Mouse (Mus musculus): Measurements from ENCODE around the gene Atp5d. TPM values are rescaled to one million over a fixed set of nuclear protein-coding genes. Genes with fewer than 3 reads are reported as not detected.
A peak's percentile ranks its signal among the peaks of the same experiment; 100 is the strongest.

The Atp5d gene
- polyA plus RNA-seq, 1 experiment from 2014 or later = 401 TPM

GRCm38 (mm10) chr10:80174705-80175104 is 36.3 kb downstream of the Atp5d start:
- Histone ChIP-seq H3K4me3 (ENCODE audit: low read depth, low read length) (no peak overlapping the region), H3K27ac (ENCODE audit: low read depth, low read length) (no peak overlapping the region), H3K9me3 (ENCODE audit: control insufficient read depth, low read length) (no peaks in the 10 kb centered on the region), H3K4me2 (ENCODE audit: low read depth, low read length, severe bottlenecking) (no peak overlapping the region), H3K27me3 (ENCODE audit: control insufficient read depth, insufficient read depth, low read length) (no peaks in the 10 kb centered on the region), H3K36me3 (ENCODE audit: control insufficient read depth, insufficient read depth, low read length) (peaks cover 17% of the 10 kb centered on the region), H3K9ac (ENCODE audit: low read length) (no peak overlapping the region), H3K4me1 (replicated peaks; ENCODE audit: control insufficient read depth, insufficient read depth, low read length) (peaks cover 8% of the 10 kb centered on the region)
- ATAC-seq (replicated peaks; ENCODE audit: low FRiP score) (no peak), DNase-seq (ENCODE audit: low spot score) (peak; percentile 78)
- WGBS = 52% methylated on average over 2 of the region's 2 CpGs

- no peaks in the 10 kb centered on the region for H3K27me3 ChIP-seq (ENCODE audit: control insufficient read depth, insufficient read depth, low read length)
- H3K36me3 ChIP-seq (ENCODE audit: control insufficient read depth, insufficient read depth, low read length) = peaks cover 7% of the 10 kb centered on the region
- no peak for ATAC-seq (replicated peaks; ENCODE audit: low FRiP score)
- no peak overlapping the region; the same call in 1 of the 2 replicates for H3K9ac ChIP-seq (ENCODE audit: low read length)
- H3K4me3 ChIP-seq (ENCODE audit: low read depth, low read length) = no peak overlapping the region
- no peak overlapping the region for H3K4me2 ChIP-seq (ENCODE audit: low read depth, low read length, severe bottlenecking)
- no peak overlapping the region for H3K27ac ChIP-seq (ENCODE audit: low read depth, low read length)
- DNase-seq (ENCODE audit: low spot score) = peak; percentile 81
- WGBS = 24% methylated on average over 4 of the region's 4 CpGs
- peaks cover 13% of the 10 kb centered on the region for H3K4me1 ChIP-seq (replicated peaks; ENCODE audit: control insufficient read depth, insufficient read depth, low read length)
- no peaks in the 10 kb centered on the region for H3K9me3 ChIP-seq (ENCODE audit: control insufficient read depth, low read length)
Measured at GRCm38 (mm10) chr10:80175536-80176269, 37.3 kb downstream of the Atp5d start.

DNA sequence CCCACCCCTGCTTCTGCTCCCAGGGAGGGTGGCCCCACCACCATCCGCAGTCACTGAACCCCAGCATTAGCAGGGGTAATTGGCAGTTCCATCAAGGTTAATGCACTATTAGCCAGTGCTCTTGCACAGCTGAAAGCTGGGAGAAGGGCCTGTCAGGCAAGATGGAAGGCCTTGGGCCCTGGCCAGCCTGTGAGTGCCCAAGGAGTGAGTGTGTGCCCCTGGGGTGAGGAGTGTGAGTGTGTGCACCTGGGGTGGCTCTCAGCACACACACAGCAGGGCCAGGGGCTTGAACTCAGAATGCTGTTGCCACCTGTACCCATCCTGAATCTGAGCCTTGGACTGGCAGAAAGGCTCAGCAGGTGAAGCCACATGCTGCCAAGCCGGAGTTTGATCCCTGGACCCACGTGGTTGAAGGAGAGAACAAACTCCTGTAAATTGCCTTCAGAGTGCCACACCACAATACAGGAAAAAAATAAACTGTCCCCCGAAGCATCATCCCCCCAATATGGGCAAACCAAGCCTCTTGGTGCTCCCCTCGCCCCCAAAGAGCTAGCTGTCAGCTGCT is 37.9 kb downstream of the Atp5d start:
- Histone ChIP-seq H3K36me3 (ENCODE audit: control insufficient read depth, insufficient read depth, low read length) (peaks cover 4% of the 10 kb centered on the region; the same call in 1 of the 2 replicates), H3K27ac (ENCODE audit: low read depth, low read length) (no peak overlapping the region), H3K27me3 (ENCODE audit: control insufficient read depth, insufficient read depth, low read length) (no peaks in the 10 kb centered on the region), H3K4me3 (ENCODE audit: low read depth, low read length) (no peak overlapping the region), H3K9ac (ENCODE audit: low read length) (no peak overlapping the region; the same call in 1 of the 2 replicates), H3K4me2 (ENCODE audit: low read depth, low read length, severe bottlenecking) (no peak overlapping the region), H3K4me1 (replicated peaks; ENCODE audit: control insufficient read depth, insufficient read depth, low read length) (peaks cover 17% of the 10 kb centered on the region), H3K9me3 (ENCODE audit: control insufficient read depth, low read length) (no peaks in the 10 kb centered on the region)
- WGBS = 78% methylated on average over 5 of the region's 5 CpGs
- no peak for ATAC-seq (replicated peaks; ENCODE audit: low FRiP score)
- peak; percentile 51 for DNase-seq (ENCODE audit: low spot score)

DNA sequence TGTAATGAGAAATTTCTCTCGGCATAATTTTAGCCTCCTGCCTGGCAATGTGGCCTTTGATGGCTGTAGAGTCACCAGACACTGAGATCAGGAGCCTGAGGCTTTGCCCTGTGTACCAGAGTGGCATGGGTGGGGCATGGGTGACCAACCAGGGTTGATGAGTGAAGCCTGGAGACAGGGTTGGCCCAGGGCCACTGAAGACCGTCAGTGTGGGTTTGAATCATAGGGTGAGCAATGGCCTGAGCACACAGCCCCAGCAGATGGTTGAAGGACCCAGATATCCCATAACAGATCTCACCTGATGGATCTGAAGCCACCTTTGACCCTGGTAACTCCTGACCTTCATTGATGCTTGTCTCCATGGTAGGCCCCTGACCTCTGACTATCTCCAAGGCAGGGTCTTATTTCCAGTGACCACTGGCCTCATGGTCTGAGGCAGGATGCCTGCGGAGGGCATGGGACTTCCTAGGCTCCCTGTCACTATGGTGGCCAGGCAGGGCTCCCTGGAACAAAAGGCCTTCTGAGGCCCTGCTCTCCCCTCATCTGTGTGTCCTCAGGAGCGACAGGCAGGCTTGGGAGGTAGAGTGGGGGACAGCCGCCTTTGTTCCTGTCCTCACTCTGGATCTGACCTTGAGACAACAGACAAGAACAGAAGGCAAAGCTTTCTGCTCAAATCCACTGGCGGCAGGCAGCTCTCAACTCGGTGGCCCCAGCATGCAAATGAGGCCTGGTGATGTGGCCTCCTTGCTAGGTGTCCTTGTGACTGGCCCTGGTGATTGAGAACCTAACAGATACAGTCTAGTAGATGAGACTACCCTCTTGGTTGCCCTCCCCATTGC is 39.2 kb downstream of the Atp5d start:
- Histone ChIP-seq H3K4me1 (replicated peaks; ENCODE audit: control insufficient read depth, insufficient read depth, low read length) (peaks cover 11% of the 10 kb centered on the region; the same call in 1 of the 2 replicates), H3K9me3 (ENCODE audit: control insufficient read depth, low read length) (no peaks in the 10 kb centered on the region), H3K9ac (ENCODE audit: low read length) (no peak overlapping the region), H3K27ac (ENCODE audit: low read depth, low read length) (no peak overlapping the region), H3K36me3 (ENCODE audit: control insufficient read depth, insufficient read depth, low read length) (no peaks in the 10 kb centered on the region), H3K4me3 (ENCODE audit: low read depth, low read length) (no peak overlapping the region), H3K4me2 (ENCODE audit: low read depth, low read length, severe bottlenecking) (no peak overlapping the region), H3K27me3 (ENCODE audit: control insufficient read depth, insufficient read depth, low read length) (no peaks in the 10 kb centered on the region)
- 66% methylated on average over 7 of the region's 7 CpGs for WGBS
- ATAC-seq (replicated peaks; ENCODE audit: low FRiP score) (no peak), DNase-seq (ENCODE audit: low spot score) (no peak)

DNA sequence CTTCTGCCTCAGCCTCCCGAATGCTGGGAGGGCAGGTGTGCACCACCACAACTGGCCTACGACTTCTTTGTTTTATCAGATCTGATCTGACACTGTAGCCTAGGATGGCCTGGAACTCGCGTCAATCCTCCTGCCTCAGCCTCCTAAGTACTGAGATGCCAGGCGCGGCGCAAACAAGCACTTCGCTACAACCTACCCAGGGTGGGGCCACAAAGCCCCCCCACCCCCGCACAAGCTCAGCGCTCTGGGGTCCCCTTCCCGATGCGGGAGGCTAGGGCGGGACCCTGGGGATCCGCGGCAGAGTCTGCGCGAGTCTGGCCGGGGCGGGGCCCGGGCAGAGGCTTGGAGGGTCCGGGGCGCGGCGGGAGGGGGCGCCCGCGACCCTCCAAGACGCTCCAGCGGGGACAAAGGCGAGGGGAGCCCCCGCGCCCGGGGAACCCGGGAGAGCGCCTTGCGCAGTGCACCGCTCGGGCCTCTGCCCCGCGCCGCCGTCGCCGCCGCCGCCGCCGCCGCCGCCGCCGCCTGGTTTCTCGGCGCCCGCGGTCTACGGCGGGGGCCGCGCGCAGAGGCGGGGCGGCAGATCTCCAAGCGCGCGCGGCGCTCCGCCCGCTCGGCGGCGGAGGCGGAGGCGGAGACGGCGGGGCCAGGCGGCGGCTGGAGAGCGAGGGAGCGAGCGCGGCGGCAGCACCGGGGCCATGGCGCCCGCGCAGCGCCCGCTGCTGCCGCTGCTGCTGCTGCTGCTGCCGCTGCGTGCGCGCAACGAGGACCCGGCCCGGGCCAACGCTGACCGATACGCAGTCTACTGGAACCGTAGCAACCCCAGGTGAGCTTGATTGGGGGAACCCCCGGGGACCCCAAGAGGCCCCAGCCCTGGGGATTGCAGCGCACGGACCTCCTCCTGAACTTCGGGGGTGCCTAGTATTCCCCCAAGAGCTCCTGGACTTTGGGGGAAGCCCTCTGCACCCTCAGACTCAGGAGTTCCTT is 40.9 kb downstream of the Atp5d start, which contains the start of gene Efna2:
TSS of gene Efna2 (plus strand) at position 415 of the 984 bp plus-strand sequence.
- H3K9me3 ChIP-seq (ENCODE audit: control insufficient read depth, low read length) = no peaks in the 10 kb centered on the region
- peak within 1 kb of the TSS; percentile 97 for H3K9ac ChIP-seq (ENCODE audit: low read length)
- H3K4me2 ChIP-seq (ENCODE audit: low read depth, low read length, severe bottlenecking) = peak within 1 kb of the TSS; percentile 59
- H3K27ac ChIP-seq (ENCODE audit: low read depth, low read length) = peak within 1 kb of the TSS; percentile 19; the same call in 1 of the 2 replicates
- H3K4me1 ChIP-seq (replicated peaks; ENCODE audit: control insufficient read depth, insufficient read depth, low read length) = peaks cover 11% of the 10 kb centered on the region; the same call in 1 of the 2 replicates
- DNase-seq (ENCODE audit: low spot score) = peak; percentile 83
- no peaks in the 10 kb centered on the region for H3K36me3 ChIP-seq (ENCODE audit: control insufficient read depth, insufficient read depth, low read length)
- H3K4me3 ChIP-seq (ENCODE audit: low read depth, low read length) = peak within 1 kb of the TSS; percentile 85
- peak; percentile 85 for ATAC-seq (replicated peaks; ENCODE audit: low FRiP score)
- no peaks in the 10 kb centered on the region for H3K27me3 ChIP-seq (ENCODE audit: control insufficient read depth, insufficient read depth, low read length)
- 2% methylated on average over 66 of the region's 106 CpGs for WGBS

DNA sequence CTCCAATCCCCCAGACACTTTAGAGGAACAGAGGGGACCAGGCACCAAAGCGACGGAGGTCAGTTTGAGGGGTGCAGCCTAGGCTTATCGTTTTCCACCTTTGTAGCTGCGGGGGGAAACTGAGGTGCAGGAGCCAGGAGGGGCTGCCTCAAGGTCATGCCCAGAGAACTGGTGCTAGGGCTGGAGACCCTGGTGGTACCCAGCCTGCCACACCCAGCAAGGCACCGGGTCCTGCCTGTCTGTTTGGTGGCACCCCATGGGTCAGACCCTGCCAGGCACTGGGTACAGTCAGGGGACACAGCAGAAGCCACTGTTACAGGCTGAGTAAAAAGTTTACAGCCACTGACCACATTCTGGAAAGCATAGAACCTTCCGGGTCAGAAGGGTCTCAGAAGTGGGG is 41.9 kb downstream of the Atp5d start:
- no peaks in the 10 kb centered on the region for H3K9me3 ChIP-seq (ENCODE audit: control insufficient read depth, low read length)
- peak overlapping the region; percentile 59 for H3K4me2 ChIP-seq (ENCODE audit: low read depth, low read length, severe bottlenecking)
- H3K9ac ChIP-seq (ENCODE audit: low read length) = peak overlapping the region; percentile 97
- WGBS = 38% methylated on average over 6 of the region's 6 CpGs
- DNase-seq (ENCODE audit: low spot score) (peak; percentile 56), ATAC-seq (replicated peaks; ENCODE audit: low FRiP score) (no peak)
- no peaks in the 10 kb centered on the region for H3K36me3 ChIP-seq (ENCODE audit: control insufficient read depth, insufficient read depth, low read length)
- no peak overlapping the region for H3K27ac ChIP-seq (ENCODE audit: low read depth, low read length)
- H3K27me3 ChIP-seq (ENCODE audit: control insufficient read depth, insufficient read depth, low read length) = no peaks in the 10 kb centered on the region
- H3K4me3 ChIP-seq (ENCODE audit: low read depth, low read length) = peak overlapping the region; percentile 85
- H3K4me1 ChIP-seq (replicated peaks; ENCODE audit: control insufficient read depth, insufficient read depth, low read length) = peaks cover 11% of the 10 kb centered on the region; the same call in 1 of the 2 replicates

GRCm38 (mm10) chr10:80180823-80181222 is 42.4 kb downstream of the Atp5d start:
- H3K9me3 ChIP-seq (ENCODE audit: control insufficient read depth, low read length) = no peaks in the 10 kb centered on the region
- no peak for ATAC-seq (replicated peaks; ENCODE audit: low FRiP score)
- no peaks in the 10 kb centered on the region for H3K36me3 ChIP-seq (ENCODE audit: control insufficient read depth, insufficient read depth, low read length)
- peak overlapping the region; percentile 59 for H3K4me2 ChIP-seq (ENCODE audit: low read depth, low read length, severe bottlenecking)
- H3K4me3 ChIP-seq (ENCODE audit: low read depth, low read length) = peak overlapping the region; percentile 85
- H3K27ac ChIP-seq (ENCODE audit: low read depth, low read length) = no peak overlapping the region
- DNase-seq (ENCODE audit: low spot score) = peak; percentile 53
- 59% methylated on average over 5 of the region's 5 CpGs for WGBS
- H3K9ac ChIP-seq (ENCODE audit: low read length) = peak overlapping the region; percentile 97
- no peaks in the 10 kb centered on the region for H3K27me3 ChIP-seq (ENCODE audit: control insufficient read depth, insufficient read depth, low read length)
- peaks cover 10% of the 10 kb centered on the region; the same call in 1 of the 2 replicates for H3K4me1 ChIP-seq (replicated peaks; ENCODE audit: control insufficient read depth, insufficient read depth, low read length)

Measured in forebrain, embryonic 11.5 days (tissue).